Mouse (Mus musculus) lung, postnatal 4 days (tissue): ENCODE results near the gene Ptk7.
"Not testable (repeated sequence)": the region's sequence is repeated elsewhere in the genome, so short reads cannot be mapped to it uniquely, and the experiment has no call there.

ENCODE experiments used
- DNase-seq, 2 experiments: peaks; one replicate each; pipeline ENCODE4 v3.0.0; 2021

Ptk7 gene

DNA sequence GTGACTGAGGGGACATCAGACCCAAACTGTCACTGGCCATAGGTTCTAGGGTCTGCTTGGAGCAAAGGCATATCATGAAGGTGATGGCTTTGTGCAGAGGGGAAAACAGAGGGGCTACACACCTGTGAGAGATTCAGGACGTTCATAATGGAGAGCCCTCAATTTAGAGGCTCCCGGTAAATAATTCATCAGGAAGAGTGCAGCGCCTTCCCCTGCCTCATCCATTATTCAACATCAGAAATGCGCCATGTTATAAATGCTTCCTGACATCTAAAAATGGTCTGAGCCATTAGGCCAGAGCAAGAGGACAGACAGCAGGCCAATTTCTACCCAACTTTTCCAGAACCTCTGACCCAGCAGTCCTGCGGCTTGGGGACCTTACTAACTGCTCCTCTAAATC lies 24.2 kb downstream of the Ptk7 start:
- DNase-seq = no peak

DNA sequence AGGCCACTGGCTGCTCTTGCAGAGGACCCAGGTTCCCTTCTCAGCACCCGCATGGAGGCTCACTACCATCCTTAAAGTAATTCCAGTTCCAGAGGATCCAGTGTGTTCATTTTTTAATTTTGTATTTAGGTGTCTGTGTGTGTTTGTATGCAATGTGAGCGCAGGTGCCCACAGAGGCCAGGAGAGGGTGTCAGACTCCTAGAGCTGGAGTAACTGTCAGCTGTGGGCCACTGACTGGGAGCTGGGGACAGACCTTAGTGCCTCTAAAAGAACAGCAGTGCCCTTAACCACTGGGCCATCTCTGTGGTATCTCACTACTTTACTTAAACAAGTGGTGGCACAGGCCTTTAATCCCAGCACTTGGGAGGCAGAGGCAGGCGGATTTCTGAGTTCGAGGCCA lies 26.1 kb downstream of the Ptk7 start:
- no peak for DNase-seq

DNA sequence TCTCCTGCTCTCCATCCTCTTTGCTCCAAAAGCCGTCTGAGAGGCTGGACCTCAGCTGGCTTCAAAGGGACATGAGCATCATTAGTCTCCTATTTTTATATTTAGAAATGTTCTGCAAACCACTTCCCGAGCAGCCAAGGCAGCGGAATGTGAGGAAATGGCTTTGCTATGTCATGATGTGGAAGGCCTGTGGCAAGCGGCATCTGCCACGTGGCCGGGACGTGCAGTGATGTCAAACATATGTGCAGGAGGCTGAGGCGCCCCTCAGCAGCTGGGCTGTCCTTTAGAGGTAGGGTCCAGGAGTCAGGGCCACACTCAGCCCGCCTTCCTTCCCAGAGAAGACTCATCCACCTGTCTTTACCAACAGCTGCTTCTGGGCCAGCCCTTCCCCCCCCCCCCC lies 27.1 kb downstream of the Ptk7 start:
- DNase-seq = peak; percentile 65 to 85

DNA sequence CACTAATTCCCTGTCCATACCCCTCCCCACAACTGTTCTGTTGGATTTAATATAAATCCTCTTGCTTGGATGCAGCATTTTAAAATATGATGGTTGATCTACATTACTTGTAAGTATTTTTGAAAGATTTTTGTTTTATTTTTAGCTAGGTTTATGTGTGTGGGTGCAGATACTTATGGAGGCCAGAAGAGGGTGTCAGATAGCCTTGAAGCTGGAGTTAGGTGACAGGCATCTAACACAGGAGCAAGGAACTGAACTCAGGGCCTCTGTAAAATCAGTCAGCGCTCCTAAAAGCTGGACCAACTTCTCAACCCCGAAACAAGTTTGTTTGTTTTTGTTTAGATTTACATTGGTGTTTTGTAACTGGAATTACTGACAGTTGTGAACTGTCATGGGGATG lies 28.7 kb downstream of the Ptk7 start:
- DNase-seq = no peak

DNA sequence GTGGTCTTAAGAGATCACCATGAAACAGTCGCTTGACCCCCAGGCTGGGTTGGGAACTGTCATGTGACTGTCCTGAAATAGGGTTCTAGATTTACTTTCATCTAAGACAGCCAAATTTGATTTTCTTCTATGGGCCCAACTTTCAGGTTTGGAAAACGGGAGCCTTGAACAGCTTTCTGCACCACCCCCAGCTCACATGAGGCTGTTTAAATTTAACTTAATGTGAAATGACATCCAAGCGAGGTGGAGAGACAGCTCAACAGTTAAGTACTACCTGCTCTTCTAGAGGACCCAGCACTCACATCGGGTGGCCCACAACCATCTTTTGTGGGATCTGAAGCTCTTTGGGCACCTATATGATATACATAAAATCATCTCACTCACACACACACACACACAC lies 30.3 kb downstream of the Ptk7 start:
- no peak for DNase-seq

DNA sequence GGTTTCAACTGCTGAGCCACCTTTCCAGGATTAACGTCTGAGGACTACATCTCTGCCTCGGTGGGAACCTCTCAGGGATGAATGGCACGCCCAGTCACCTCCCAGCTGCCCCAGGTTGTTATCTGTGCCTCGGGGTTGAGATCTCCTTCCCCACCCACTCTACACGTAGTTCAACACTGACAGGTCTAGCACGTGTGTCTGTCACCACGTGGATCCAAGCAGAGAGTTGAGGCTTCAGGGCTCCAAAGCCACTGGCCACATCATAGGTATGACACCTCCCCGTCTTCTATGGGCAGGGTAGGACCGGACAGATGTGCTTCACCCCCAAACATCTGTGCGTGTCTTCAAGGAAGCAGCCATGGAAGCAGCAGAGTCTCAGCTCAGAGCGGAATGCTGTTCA lies 31.3 kb downstream of the Ptk7 start:
- DNase-seq = no peak

- DNase-seq = no peak
Measured at GRCm38 (mm10) chr17:46595336-46595735, 34.0 kb downstream of the Ptk7 start.

- no peak for DNase-seq
Measured at GRCm38 (mm10) chr17:46594606-46595005, 34.7 kb downstream of the Ptk7 start.

DNA sequence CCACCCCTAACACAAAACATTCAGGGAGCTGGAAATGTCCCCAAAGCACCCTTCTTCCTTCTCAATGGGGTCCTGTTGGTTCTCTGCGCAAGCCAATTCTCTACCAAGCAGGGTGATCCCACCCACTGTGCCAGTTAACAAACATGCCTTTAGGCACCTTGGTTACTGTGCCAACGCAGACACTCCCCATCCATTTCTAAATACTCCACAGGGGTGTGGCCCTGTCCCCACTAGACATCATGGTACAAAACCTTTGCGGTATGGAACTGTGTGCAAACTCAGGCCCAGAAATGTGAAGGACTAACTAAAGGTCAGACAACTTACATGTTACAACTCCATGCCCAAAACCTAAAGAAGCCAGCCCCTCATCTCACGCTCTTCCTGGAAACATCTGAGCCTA lies 36.2 kb downstream of the Ptk7 start:
- DNase-seq = no peak

- DNase-seq = peak; percentile 30 to 60
Measured at GRCm38 (mm10) chr17:46591406-46591805, 37.9 kb downstream of the Ptk7 start.

GRCm38 (mm10) chr17:46590439-46590838 lies 38.9 kb downstream of the Ptk7 start:
- no peak for DNase-seq

GRCm38 (mm10) chr17:46589635-46590314 lies 39.5 kb downstream of the Ptk7 start:
- no peak for DNase-seq

GRCm38 (mm10) chr17:46588913-46589312 lies 40.4 kb downstream of the Ptk7 start:
- no peak for DNase-seq

GRCm38 (mm10) chr17:46588173-46588572 lies 41.1 kb downstream of the Ptk7 start:
- no peak for DNase-seq

DNA sequence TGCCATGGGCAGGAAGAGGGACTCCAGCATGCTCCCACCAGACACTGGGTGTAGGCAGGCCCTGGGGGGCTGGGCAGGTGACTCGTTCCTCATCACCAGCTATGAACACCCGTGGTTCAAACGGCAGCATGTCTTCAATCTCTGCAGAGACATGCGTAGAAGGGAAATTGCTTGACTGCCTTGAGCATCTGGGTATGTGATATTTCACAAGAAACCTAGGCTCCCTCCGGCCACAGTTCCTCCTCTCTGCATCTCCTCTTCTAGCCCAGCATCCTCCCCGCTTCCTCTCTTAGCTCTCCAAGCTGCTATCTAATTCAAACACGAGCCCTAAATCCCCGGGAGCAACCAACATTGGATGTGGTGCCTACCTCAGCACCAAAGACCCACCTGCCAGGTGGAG lies 43.0 kb downstream of the Ptk7 start:
- no peak for DNase-seq

DNA sequence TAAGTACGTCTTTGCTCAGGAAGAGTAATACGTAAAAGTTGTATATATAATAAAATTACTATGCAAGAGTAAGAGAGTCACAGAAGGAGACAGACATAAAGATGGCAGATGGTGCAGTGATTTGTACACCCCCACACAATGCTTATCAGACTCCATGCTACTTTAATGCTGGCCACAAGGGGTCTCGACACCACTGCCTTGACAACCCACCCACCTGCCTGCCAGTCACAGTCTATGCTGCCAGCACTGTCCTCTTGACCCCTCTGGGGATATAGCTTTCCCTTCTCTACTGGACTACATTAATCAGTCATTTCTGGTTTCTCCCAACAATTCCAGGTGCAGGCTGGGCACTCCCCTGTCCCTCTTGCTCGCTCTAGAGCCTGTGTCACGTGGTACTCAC lies 50.7 kb downstream of the Ptk7 start:
- no peak for DNase-seq

GRCm38 (mm10) chr17:46576070-46576469 lies 53.2 kb downstream of the Ptk7 start:
- peak in 1 of 2 experiments; percentile 52 for DNase-seq

GRCm38 (mm10) chr17:46574535-46574934 lies 54.8 kb downstream of the Ptk7 start:
- DNase-seq = no peak

DNA sequence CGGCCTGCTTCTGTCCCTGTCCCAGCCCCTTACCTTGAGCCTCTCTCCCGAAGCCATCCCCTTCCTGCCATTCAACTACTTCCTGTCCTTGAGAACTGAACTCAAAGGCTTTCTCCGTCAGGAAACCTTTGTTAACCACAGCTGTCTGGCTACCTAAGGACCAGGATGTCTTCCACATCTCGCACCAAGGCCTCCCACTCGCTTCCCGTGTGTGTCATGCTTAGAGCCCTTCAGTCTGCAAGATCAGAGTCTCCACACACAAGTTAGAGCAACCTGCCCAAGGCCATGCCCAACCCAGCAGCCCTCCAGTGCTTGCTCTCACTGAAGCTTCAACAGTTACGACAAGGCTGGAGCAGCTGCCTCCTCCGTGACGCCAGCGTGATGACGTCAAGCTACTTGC lies 58.3 kb downstream of the Ptk7 start:
- DNase-seq = no peak

DNA sequence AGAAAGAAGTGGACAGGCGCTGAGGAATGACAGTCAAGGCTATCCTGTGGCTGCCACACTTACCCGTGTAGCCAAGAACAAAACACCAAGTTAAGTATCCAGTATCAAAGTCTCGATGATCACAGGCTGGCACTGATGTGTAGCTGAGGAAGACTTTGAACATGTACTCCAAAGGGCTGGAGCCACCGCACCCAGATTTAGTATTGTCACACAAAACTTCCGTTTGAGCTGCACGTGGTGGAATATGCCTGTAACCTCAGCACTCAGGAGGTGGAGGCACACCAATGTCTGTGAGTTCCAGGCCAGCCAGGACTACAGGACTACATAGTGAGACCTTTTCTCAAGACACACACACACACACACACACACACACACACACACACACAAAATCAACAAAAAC lies 70.2 kb downstream of the Ptk7 start:
- DNase-seq = no peak

DNA sequence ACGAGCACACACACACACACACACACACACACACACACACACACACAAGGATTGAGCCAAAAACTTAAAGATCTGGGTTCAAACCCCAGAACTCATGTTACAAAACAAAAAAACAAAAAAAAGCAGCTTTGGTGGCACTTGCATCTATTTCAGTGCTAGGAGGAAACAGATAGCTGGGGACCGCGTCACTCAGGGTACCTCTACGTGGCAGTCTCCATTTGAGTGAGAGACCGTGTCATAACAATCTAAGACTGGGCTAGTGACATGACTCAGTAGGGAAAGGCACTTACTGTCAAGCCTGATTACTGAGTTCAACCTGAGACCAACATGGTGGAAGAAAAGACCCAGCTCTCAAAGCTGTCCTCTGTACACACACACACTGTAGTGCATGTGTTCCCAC lies 71.2 kb downstream of the Ptk7 start:
- no peak for DNase-seq

GRCm38 (mm10) chr17:46557321-46557720 lies 72.0 kb downstream of the Ptk7 start:
- DNase-seq = not testable (repeated sequence)

- peak in 1 of 2 experiments; percentile 75 for DNase-seq
Measured at GRCm38 (mm10) chr17:46556584-46556945, 72.7 kb downstream of the Ptk7 start.

GRCm38 (mm10) chr17:46555673-46556583 lies 73.4 kb downstream of the Ptk7 start, which contains the start of gene Srf:
Gene Srf, minus strand, starts transcription at chr17:46556175.
- peak; percentile 97 to 99 for DNase-seq
